Mouse (Mus musculus) brain, adult 2 months (tissue): ENCODE data around the gene Npas3.
A peak's percentile ranks its signal among the peaks of the same experiment; 100 is the strongest.

ENCODE experiments used
- DNase-seq: peaks from one replicate; pipeline ENCODE4 v3.0.0; 2011; ENCODE audit warnings: low read depth, low spot score

The Npas3 gene

GRCm38 (mm10) chr12:54053598-54053997 lies 805.1 kb downstream of the Npas3 start:
- DNase-seq, result no peak

- DNase-seq, result peak; percentile 80
Observed at GRCm38 (mm10) chr12:54060732-54061131, 812.3 kb downstream of the Npas3 start.

DNA sequence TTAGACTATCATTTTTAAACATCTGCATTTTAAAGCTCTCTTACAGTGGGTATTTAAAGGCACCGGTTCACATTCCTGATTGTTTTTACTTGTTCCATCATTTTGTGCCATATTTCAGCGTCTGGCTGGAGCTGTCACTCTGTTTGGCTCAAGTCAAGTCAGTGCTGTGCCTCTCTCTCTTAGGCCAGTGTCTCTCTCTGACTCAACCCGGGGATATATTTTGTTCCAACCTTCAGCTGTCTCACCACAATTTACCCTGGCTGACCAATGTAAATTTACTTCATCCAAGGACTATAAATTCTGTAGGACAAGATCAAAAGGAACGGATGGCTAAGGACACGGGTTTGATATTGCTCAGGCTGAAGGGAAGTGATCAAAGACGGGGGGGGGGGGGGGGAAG lies 812.7 kb downstream of the Npas3 start:
- no peak for DNase-seq

GRCm38 (mm10) chr12:54064986-54065385 lies 816.5 kb downstream of the Npas3 start:
- no peak for DNase-seq

DNA sequence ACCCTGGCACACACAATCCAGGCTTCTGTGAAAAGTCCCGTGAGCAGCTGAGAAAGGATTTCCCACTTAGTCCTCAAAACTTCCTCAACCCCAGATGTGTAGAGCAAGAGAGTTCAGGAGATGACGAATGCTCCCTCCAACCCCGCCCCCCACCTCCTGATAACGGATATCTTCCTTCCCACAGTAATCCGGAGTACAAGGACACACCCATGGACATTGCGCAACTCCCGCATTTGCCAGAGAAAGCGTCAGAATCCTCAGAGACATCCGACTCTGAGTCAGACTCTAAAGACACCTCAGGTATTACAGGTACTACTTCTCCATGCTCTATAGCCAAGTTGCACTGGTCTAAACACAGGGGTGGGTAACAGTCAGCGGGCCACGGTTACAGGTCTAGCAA lies 817.1 kb downstream of the Npas3 start:
- no peak for DNase-seq

DNA sequence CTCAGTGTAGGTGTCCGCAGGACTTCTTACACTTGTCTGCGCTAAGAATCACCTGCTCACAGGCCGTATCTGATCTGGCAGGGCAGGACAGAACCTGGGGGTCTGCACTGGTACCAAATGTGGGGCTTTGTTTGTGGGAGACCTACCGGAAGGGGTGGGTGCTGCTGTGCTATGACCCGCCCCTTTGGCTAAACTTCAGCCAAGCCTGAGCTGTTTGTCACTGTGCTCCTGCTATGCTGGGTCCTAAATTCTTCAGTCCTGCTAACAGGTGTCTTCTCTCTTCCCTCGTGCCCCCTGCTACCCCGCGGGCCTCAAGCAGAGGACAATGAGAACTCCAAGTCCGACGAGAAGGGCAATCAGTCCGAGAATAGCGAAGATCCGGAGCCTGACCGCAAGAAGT lies 818.9 kb downstream of the Npas3 start:
- no peak for DNase-seq

DNA sequence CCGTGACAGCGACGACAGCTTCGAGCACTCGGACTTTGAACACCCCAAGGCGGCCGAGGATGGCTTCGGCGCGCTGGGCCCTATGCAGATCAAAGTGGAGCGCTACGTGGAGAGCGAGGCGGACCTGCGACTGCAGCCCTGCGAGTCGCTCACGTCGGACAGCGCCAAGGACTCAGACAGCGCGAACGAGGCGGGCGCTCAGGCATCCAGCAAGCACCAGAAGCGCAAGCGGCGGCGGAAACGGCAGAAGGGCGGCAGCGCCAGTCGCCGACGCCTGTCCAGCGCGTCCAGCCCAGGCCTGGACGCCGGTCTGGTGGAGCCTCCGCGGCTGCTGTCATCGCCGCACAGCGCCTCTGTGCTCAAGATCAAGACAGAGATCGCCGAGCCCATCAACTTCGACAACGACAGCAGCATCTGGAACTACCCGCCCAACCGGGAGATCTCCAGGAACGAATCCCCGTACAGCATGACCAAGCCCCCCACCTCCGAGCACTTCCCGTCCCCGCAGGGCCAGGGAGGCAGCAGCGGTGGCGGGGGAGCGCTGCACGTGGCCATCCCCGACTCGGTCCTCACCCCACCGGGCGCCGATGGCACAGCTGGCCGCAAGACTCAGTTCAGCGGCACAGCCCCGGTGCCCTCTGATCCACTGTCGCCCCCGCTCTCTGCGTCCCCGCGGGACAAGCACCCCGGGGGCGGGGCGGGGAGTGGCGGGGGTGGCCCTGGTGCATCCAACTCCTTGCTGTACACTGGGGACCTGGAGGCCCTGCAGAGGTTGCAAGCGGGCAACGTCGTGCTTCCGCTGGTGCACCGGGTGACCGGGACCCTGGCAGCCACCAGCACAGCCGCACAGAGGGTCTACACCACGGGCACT lies 819.6 kb downstream of the Npas3 start:
- DNase-seq, result peak; percentile 20

DNA sequence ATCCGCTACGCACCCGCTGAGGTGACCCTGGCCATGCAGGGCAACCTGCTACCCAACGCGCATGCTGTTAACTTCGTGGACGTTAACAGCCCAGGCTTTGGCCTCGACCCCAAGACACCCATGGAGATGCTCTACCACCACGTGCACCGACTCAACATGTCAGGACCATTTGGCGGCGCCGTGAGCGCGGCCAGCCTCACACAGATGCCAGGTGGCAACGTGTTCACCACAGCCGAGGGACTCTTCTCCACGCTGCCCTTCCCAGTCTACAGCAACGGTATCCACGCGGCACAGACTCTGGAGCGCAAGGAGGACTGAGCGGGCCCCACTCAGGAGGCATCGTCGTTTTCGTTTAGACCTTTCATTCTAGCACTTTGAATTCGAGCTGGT lies 820.3 kb downstream of the Npas3 start:
- DNase-seq, result no peak

DNA sequence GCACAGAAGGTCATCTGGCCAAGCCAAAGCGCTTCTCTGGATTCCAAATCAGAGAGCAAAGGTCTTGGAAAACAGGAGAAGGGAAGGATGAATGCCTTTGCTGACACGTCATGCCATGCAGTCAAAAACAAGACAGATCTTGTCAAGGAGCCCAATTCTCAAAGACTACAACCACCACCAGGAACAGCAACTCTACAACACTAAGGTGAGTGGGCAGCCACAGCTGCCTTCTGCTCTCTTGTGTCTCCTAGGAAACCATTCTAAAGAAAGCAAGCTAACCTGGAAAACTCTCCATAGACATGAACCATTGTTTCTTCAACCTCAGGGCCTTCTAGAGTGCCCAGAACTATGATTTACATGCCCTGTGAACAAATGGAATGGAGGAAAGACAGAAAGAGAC lies 825.5 kb downstream of the Npas3 start:
- peak; percentile 62 for DNase-seq

DNA sequence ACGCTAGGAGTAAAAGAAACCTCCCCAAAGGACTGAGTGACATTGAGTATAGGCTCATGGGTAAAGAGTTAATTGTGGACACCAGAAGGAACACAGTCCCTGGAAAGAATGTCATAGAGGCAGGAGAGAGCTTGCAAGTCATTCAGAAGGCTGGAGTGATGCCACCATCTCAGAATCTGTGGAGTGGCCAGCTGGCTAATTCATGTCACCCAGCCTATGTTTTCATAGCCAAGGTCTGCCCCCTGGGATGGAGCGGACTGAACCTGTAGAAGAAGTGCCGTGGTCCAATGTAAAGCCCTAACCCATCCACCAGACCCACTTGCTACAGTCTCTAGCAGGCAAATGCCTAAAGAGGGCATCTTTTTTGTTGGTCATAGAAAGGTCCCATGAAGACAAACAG lies 832.5 kb downstream of the Npas3 start:
- no peak for DNase-seq

GRCm38 (mm10) chr12:54093729-54094128 lies 845.3 kb downstream of the Npas3 start:
- DNase-seq, result no peak

GRCm38 (mm10) chr12:54096492-54096891 lies 848.0 kb downstream of the Npas3 start:
- DNase-seq, result no peak

- DNase-seq, result no peak
Observed at GRCm38 (mm10) chr12:54098136-54098535, 849.7 kb downstream of the Npas3 start.

GRCm38 (mm10) chr12:54098785-54099184 lies 850.3 kb downstream of the Npas3 start:
- DNase-seq, result peak; percentile 78

DNA sequence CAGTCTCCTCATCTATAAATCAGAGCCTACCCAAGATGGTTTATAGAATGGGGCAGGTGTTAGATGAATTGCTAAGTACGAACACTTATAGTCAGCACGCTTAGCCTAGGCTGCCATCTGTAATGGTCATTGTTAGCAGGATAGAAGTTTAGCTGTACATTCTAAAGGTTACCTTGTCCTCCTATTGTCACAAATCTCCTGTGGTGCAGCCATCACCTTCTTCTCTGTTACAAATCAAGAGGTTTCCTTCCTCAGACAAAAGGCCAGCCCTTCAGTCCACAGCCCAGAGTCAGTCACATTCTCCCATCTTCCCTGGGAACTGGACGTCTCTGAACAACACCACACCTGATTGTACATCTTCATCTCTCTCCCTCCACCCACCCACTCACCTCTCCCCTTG lies 851.0 kb downstream of the Npas3 start:
- DNase-seq, result no peak

DNA sequence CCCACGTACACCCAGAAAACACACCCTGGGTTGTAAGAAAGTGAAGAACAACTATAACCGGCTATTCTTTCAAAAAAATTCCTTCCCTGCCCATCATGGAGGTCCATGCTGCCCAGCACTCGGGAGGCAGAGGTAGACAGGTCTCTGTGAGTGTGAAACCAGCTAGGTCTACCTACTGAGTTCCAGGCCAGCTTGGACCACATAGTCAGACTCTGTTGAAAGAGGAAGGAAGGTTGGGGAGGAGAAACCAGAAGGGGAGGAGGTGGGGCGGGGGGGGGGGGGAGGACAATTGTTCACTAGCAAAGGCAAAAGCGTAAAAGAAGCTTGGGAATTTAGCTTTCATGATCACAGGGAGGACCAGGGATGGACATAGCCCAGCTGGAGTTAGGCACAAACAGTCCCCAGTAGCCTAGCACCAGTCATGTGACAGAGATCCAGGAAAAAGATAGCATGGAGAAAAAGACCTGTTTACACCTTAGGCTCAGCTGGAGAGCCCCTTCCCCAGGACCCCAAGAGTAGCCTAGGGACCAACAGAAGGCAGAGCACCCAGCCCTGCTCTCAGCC lies 852.9 kb downstream of the Npas3 start:
- DNase-seq, result no peak

DNA sequence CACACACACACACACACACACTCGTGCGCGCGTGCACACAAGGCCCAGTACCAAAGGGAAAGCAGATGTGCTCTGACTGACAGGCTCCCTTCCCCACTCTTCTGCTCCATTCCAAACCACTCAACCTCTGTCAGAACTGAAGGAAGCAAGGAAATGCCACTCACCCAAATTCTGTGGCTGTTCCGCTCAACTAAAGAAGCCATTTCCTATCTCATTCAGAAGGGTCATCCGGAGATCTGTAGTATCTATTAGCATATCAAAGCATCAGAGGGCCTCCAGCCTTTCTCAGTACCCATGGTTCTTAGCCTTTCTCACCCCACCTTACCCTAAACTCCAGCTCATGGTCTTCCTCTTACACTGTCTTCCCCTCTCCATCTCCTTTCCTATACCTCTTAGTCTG lies 854.0 kb downstream of the Npas3 start:
- DNase-seq, result no peak

GRCm38 (mm10) chr12:54105531-54105930 lies 857.1 kb downstream of the Npas3 start:
- peak; percentile 52 for DNase-seq

GRCm38 (mm10) chr12:54105946-54106345 lies 857.5 kb downstream of the Npas3 start:
- no peak for DNase-seq

GRCm38 (mm10) chr12:54110342-54110741 lies 861.9 kb downstream of the Npas3 start:
- no peak for DNase-seq

GRCm38 (mm10) chr12:54110930-54111329 lies 862.5 kb downstream of the Npas3 start:
- no peak for DNase-seq

GRCm38 (mm10) chr12:54120386-54120785 lies 871.9 kb downstream of the Npas3 start:
- DNase-seq, result no peak

GRCm38 (mm10) chr12:54121286-54121685 lies 872.8 kb downstream of the Npas3 start:
- no peak for DNase-seq
